Mouse (Mus musculus) intestine, embryonic 16.5 days (tissue): ENCODE measurements around the gene Ehd4. TPM values are rescaled to one million over a fixed set of nuclear protein-coding genes. Genes with fewer than 3 reads are reported as not detected.
A peak's percentile ranks its signal among the peaks of the same experiment; 100 is the strongest.

Experiments
- ATAC-seq: fragments of 200-750 bp; cut with Nextera tagmentation; 2 replicates; pipeline ENCODE4 v1.8.0; 2017; ENCODE audit warnings: moderate TSS enrichment, moderate library complexity
- H3K27ac ChIP-seq: fragments of 300-500 bp; sonication (generic); 2 replicates; pipeline ENCODE4 v1.5.1; 2014; ENCODE audit warnings: mild to moderate bottlenecking, low read length
- H3K27me3 ChIP-seq: fragments of 300-500 bp; sonication (generic); replicated peaks from 2 replicates; pipeline ENCODE4 v1.6.1; 2014; ENCODE audit warnings: low read length, control low read depth, mixed read lengths; ENCODE audit not compliant: control insufficient read depth, insufficient read depth
- H3K36me3 ChIP-seq: fragments of 300-500 bp; sonication (generic); 2 replicates; pipeline ENCODE4 v1.6.1; 2014; ENCODE audit warnings: low read length, control low read depth; ENCODE audit not compliant: control insufficient read depth, insufficient read depth
- H3K4me1 ChIP-seq: fragments of 300-500 bp; sonication (generic); 2 replicates; pipeline ENCODE4 v1.6.1; 2014; ENCODE audit warnings: low read length, control low read depth, mixed read lengths; ENCODE audit not compliant: control insufficient read depth, insufficient read depth
- H3K4me2 ChIP-seq: fragments of 300-500 bp; sonication (generic); 2 replicates; pipeline ENCODE4 v1.6.1; 2014; ENCODE audit warnings: low read depth, low read length, control low read depth
- H3K4me3 ChIP-seq: fragments of 300-500 bp; sonication (generic); 2 replicates; pipeline ENCODE4 v1.5.1; 2014; ENCODE audit warnings: mild to moderate bottlenecking, low read length
- H3K9ac ChIP-seq: fragments of 300-500 bp; sonication (generic); 2 replicates; pipeline ENCODE4 v1.6.1; 2014; ENCODE audit warnings: low read depth, low read length
- H3K9me3 ChIP-seq: fragments of 300-500 bp; sonication (generic); 2 replicates; pipeline ENCODE4 v1.6.1; 2016; ENCODE audit warnings: low read length, control low read depth; ENCODE audit not compliant: control insufficient read depth
- WGBS: fragments of 180-500 bp; shearing (Covaris S2); extraction: QIAGEN DNeasy Blood & Tissue Kit; methylation state at CpG from one replicate; pipeline ENCODE4 v1.1.7; 2014; 5-methylcytosine and 5-hydroxymethylcytosine counted together
- polyA plus RNA-seq: library from polyadenylated mRNA; unstranded; fragments of >200 nt; fragmentation: Nextera tagmentation; extraction: Ambion mirVana; gene quantifications from 2 replicates; pipeline ENCODE4 v1.2.1, GENCODE M21; 2015

Gene Ehd4
- polyA plus RNA-seq, 1 experiment from 2014 or later: 46.0 TPM

DNA sequence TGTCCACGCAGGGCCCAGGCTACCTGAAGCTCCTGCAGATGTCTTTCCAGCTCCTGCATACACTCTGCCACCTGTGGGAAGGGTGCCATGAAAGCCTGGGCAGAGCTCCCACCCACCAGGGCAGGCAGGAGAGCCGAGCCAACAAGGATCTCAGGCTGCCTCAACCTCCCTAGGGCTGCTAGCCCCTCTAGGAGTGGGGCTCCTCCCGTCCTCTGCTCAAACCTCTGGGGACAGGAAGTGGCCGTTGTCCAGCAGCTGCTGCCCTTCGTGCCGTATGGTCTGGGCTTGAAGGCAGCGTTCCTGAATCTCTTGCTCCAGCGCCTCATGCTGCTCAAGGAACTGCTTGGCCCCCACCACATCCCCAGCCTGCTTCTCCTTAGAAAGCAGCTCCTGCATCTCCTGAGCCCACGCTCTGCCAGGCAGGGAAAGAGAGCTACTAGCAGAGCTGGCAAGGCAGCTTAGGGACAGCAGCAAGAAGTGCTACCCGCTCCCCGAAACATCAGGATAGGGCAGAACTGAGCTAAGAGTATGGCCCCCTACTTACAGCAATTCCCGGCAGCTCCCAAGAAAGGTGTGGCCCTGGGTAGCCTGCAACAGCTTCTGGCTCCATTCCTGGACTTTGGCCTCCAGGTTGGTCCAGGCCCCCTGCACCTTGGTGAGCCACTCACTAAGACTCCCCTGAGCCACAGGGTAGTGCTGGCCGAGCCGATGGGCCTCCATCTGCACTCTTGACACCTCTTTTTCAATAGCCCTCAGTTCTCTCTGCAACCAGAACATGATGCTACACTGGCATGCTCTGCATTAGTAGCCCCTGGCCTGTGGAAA, 107.7 kb downstream of the Ehd4 start:
- Histone ChIP-seq H3K4me3 (peak overlapping the region; percentile 32), H3K27ac (peak overlapping the region; percentile 73), H3K9me3 (no peaks in the 10 kb centered on the region), H3K4me1 (peaks cover 31% of the 10 kb centered on the region), H3K9ac (peak overlapping the region; percentile 63), H3K4me2 (peak overlapping the region; percentile 49), H3K27me3 (no peaks in the 10 kb centered on the region), H3K36me3 (0 out of 2 replicates have a peak, but pooled peaks cover under 1% of the 10 kb centered on the region)
- peak; percentile 82 for ATAC-seq
- 49% methylated on average over 14 of the region's 14 CpGs for whole genome bisulfite sequencing

DNA sequence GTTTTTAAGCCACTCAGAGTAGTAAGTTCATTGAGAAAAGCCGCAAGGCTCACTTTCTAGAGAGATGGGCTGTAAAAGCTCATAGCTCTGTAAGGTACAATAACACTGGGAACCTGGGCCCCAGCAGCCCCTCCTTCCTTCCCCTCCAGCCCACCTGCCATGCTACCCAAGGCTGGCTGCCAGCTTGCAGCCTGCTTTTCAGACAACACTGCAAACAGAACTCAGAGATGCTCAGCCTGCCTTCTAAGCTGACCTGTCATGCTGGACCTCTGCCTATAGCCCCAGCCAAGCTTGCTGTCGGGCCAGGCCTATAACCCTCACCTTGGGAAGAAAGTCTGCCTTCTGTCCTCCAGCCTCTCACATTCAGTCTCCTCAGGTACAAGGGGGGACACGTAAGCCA, 109.7 kb downstream of the Ehd4 start:
- no peaks in the 10 kb centered on the region for H3K27me3 ChIP-seq
- ATAC-seq: no peak
- 0 out of 2 replicates have a peak overlapping the region, but pooled peaks have one; percentile 42 for H3K9ac ChIP-seq
- 0 out of 2 replicates have a peak, but pooled peaks cover 10% of the 10 kb centered on the region for H3K36me3 ChIP-seq
- 66% methylated on average over 3 of the region's 3 CpGs for WGBS
- H3K4me2 ChIP-seq: no peak overlapping the region
- H3K9me3 ChIP-seq: no peaks in the 10 kb centered on the region
- H3K4me1 ChIP-seq: peaks cover 31% of the 10 kb centered on the region
- no peak overlapping the region for H3K4me3 ChIP-seq
- H3K27ac ChIP-seq: peak overlapping the region; percentile 67

DNA sequence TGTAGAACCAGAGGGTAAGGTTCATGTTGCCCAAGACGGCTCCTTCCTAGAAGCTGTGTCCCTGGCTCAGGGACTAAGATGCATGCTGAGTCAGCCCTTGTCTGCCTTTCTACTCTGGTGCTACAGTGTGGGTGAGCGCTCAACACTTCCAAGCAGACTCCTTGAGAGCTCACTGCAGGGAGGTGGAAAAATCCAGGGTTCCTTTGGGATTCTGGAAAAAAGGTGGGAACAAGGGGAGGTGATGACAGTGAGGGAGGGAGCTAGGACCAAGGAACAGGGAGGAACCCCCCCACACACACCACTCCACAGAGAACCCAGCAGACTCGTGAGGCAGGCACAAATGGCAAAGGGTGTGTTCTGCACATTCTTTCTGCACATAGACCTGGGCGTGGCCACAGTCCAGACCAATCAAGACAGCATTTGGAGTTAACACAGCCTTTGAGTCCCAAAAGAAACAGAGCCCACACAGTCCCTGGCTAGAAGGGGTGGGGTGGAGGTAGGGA, 110.3 kb downstream of the Ehd4 start:
- Histone ChIP-seq H3K9me3 (no peaks in the 10 kb centered on the region), H3K27ac (peak overlapping the region; percentile 67), H3K36me3 (0 out of 2 replicates have a peak, but pooled peaks cover 11% of the 10 kb centered on the region), H3K27me3 (no peaks in the 10 kb centered on the region), H3K4me2 (no peak overlapping the region), H3K9ac (no peak overlapping the region), H3K4me1 (peaks cover 31% of the 10 kb centered on the region), H3K4me3 (no peak overlapping the region)
- ATAC-seq: peak; percentile 78
- 40% methylated on average over 4 of the region's 4 CpGs for WGBS

DNA sequence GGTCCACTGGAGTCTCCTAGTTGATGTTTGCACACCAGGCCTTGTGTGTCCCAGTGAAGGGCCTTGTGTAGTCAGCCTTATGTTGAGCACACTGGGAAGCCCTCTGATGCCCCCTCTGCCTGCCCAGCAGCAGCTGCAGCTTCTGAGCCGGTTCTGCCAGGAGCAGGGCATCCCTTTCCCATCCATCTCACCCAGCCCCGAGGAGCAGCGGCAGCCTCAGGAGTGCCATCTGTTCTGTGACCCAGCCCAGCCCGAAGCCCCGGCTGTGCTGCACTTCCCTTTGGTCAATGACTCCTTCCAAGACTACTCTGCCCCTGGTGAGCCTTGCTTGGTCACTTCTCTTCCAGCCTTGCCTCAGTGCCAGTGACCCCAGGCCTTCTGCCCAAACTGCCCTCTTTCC, 113.4 kb downstream of the Ehd4 start:
- no peak for ATAC-seq
- Histone ChIP-seq H3K4me2 (no peak overlapping the region), H3K4me1 (peaks cover 15% of the 10 kb centered on the region), H3K9me3 (no peaks in the 10 kb centered on the region), H3K27ac (no peak overlapping the region), H3K27me3 (no peaks in the 10 kb centered on the region), H3K9ac (no peak overlapping the region), H3K36me3 (0 out of 2 replicates have a peak, but pooled peaks cover 11% of the 10 kb centered on the region), H3K4me3 (no peak overlapping the region)
- WGBS: 82% methylated on average over 5 of the region's 5 CpGs

Other genes starting within 250 kb of the Ehd4 start
- gene Mapkbp1, start 181.9 kb downstream of the Ehd4 start, polyA plus RNA-seq: 2.0 and 2.4 TPM in 2 replicates
- gene Jmjd7, start 127.1 kb downstream of the Ehd4 start, polyA plus RNA-seq: 16.1 and 17.4 TPM in 2 replicates
- 2.4 and 3.8 TPM in 2 replicates for gene Gm28042, start 127.1 kb downstream of the Ehd4 start, polyA plus RNA-seq
- 0.49 and 0.94 TPM in 2 replicates for gene Pla2g4b, start 121.2 kb downstream of the Ehd4 start, polyA plus RNA-seq
- 0.02 TPM in 2 replicates for gene Pla2g4e, start 90.7 kb upstream of the Ehd4 start, polyA plus RNA-seq
- gene Pla2g4d, start 134.6 kb upstream of the Ehd4 start, polyA plus RNA-seq: 0.06 TPM in 1 of 2 replicates, not detected in the other
- gene Pla2g4f, start 159.6 kb upstream of the Ehd4 start, polyA plus RNA-seq: 0.64 and 0.70 TPM in 2 replicates
- gene Vps39, start 198.5 kb upstream of the Ehd4 start, polyA plus RNA-seq: 18.1 and 20.9 TPM in 2 replicates
- 8.8 and 10.3 TPM in 2 replicates for gene Ganc, start 249.3 kb upstream of the Ehd4 start, polyA plus RNA-seq
- 7.3 and 8.6 TPM in 2 replicates for gene Tmem87a, start 249.5 kb upstream of the Ehd4 start, polyA plus RNA-seq